Mouse (Mus musculus) lung, embryonic 14.5 days (tissue): ENCODE measurements at regions not wholly inside any gene's neighbourhood (a gene's known extent, or its start where the extent isn't known, plus 50 kb on each side); places are given as distances from the start of the nearest gene placed in this dataset.
A peak's percentile ranks its signal among the peaks of the same experiment; 100 is the strongest.

ENCODE experiments used
- ATAC-seq: fragments of 200-750 bp; cut with Nextera tagmentation; 2 replicates; pipeline ENCODE4 v1.8.0; 2017; ENCODE audit warnings: mild to moderate bottlenecking, moderate TSS enrichment, moderate library complexity; ENCODE audit not compliant: insufficient read depth
- DNase-seq: peaks from one replicate; pipeline ENCODE4 v3.0.0-alpha.2; 2015
- H3K27ac ChIP-seq: fragments of 300-500 bp; sonication (generic); 2 replicates; pipeline ENCODE4 v1.5.1; 2014; ENCODE audit warnings: low read depth, mild to moderate bottlenecking, moderate library complexity
- H3K27me3 ChIP-seq: fragments of 300-500 bp; sonication (generic); 2 replicates; pipeline ENCODE4 v1.6.1; 2014; ENCODE audit warnings: low read length, control low read depth; ENCODE audit not compliant: insufficient read depth
- H3K36me3 ChIP-seq: fragments of 300-500 bp; sonication (generic); 2 replicates; pipeline ENCODE4 v1.6.1; 2014; ENCODE audit warnings: control low read depth; ENCODE audit not compliant: insufficient read depth
- H3K4me1 ChIP-seq: fragments of 300-500 bp; sonication (generic); 2 replicates; pipeline ENCODE4 v1.6.1; 2014; ENCODE audit warnings: antibody characterized with exemption, control low read depth; ENCODE audit not compliant: insufficient read depth
- H3K4me2 ChIP-seq: fragments of 300-500 bp; sonication (generic); 2 replicates; pipeline ENCODE4 v1.6.1; 2014; ENCODE audit warnings: mild to moderate bottlenecking
- H3K4me3 ChIP-seq: fragments of 300-500 bp; sonication (generic); 2 replicates; pipeline ENCODE4 v1.5.1; 2014; ENCODE audit warnings: low read depth, low read length
- H3K9ac ChIP-seq: fragments of 300-500 bp; sonication (generic); 2 replicates; pipeline ENCODE4 v1.6.1; 2014
- H3K9me3 ChIP-seq: fragments of 300-500 bp; sonication (generic); 2 replicates; pipeline ENCODE4 v1.6.1; 2016; ENCODE audit warnings: low read depth, low read length, control low read depth
- CTCF ChIP-seq: IDR thresholded peaks from 2 replicates; pipeline ENCODE4 v1.5.1; 2016; ENCODE audit warnings: antibody characterized with exemption, low read depth
- WGBS: fragments of 180-500 bp; shearing (Covaris S2); extraction: QIAGEN DNeasy Blood & Tissue Kit; methylation state at CpG from one replicate; pipeline ENCODE4 v1.1.7; 2014; 5-methylcytosine and 5-hydroxymethylcytosine counted together

- no peaks in the 10 kb centered on the region for H3K9me3 ChIP-seq
- H3K9ac ChIP-seq = no peak overlapping the region
- no peak overlapping the region for H3K27ac ChIP-seq
- no peaks in the 10 kb centered on the region for H3K4me1 ChIP-seq
- no peak for TF ChIP-seq CTCF
- DNase-seq (no peak), ATAC-seq (no peak)
- no peak overlapping the region for H3K4me3 ChIP-seq
- H3K4me2 ChIP-seq = no peak overlapping the region
- 75% methylated on average over 9 of the region's 9 CpGs for WGBS
- no peaks in the 10 kb centered on the region for H3K27me3 ChIP-seq
- H3K36me3 ChIP-seq = no peaks in the 10 kb centered on the region
Measured at GRCm38 (mm10) chr11:89901241-89901740, 101.4 kb downstream of the Pctp start.

- no peak overlapping the region for H3K4me2 ChIP-seq
- WGBS = 81% methylated on average over 4 of the region's 4 CpGs
- no peak overlapping the region for H3K9ac ChIP-seq
- H3K36me3 ChIP-seq = no peaks in the 10 kb centered on the region
- no peak overlapping the region for H3K27ac ChIP-seq
- ATAC-seq (no peak), DNase-seq (no peak)
- no peaks in the 10 kb centered on the region for H3K4me1 ChIP-seq
- no peak overlapping the region for H3K4me3 ChIP-seq
- H3K27me3 ChIP-seq = no peaks in the 10 kb centered on the region
- no peaks in the 10 kb centered on the region for H3K9me3 ChIP-seq
- no peak for TF ChIP-seq CTCF
Measured at GRCm38 (mm10) chr11:89898516-89898915, 104.2 kb downstream of the Pctp start.

GRCm38 (mm10) chr11:89896854-89897253, 105.8 kb downstream of the Pctp start:
- H3K4me3 ChIP-seq = no peak overlapping the region
- no peak for TF ChIP-seq CTCF
- ATAC-seq (no peak), DNase-seq (no peak)
- 44% methylated on average over 3 of the region's 3 CpGs for WGBS
- no peak overlapping the region for H3K4me2 ChIP-seq
- no peak overlapping the region for H3K9ac ChIP-seq
- H3K36me3 ChIP-seq = no peaks in the 10 kb centered on the region
- H3K27ac ChIP-seq = no peak overlapping the region
- no peaks in the 10 kb centered on the region for H3K9me3 ChIP-seq
- H3K4me1 ChIP-seq = no peaks in the 10 kb centered on the region
- H3K27me3 ChIP-seq = no peaks in the 10 kb centered on the region

GRCm38 (mm10) chr11:89871587-89871986, 94.1 kb upstream of the Ankfn1 start:
- ATAC-seq (no peak), DNase-seq (no peak)
- no peaks in the 10 kb centered on the region for H3K4me1 ChIP-seq
- no peak for TF ChIP-seq CTCF
- 45% methylated on average over 2 of the region's 2 CpGs for WGBS
- H3K9me3 ChIP-seq = no peaks in the 10 kb centered on the region
- H3K4me3 ChIP-seq = no peak overlapping the region
- H3K27ac ChIP-seq = no peak overlapping the region
- H3K4me2 ChIP-seq = no peak overlapping the region
- no peaks in the 10 kb centered on the region for H3K36me3 ChIP-seq
- H3K9ac ChIP-seq = no peak overlapping the region
- no peaks in the 10 kb centered on the region for H3K27me3 ChIP-seq

GRCm38 (mm10) chr11:89867575-89867974, 90.1 kb upstream of the Ankfn1 start:
- no peak overlapping the region for H3K4me3 ChIP-seq
- H3K4me1 ChIP-seq = no peaks in the 10 kb centered on the region
- DNase-seq = no peak
- H3K9ac ChIP-seq = no peak overlapping the region
- H3K4me2 ChIP-seq = no peak overlapping the region
- H3K9me3 ChIP-seq = no peaks in the 10 kb centered on the region
- TF ChIP-seq CTCF = no peak
- no peaks in the 10 kb centered on the region for H3K36me3 ChIP-seq
- H3K27me3 ChIP-seq = no peaks in the 10 kb centered on the region
- no peak for ATAC-seq
- no peak overlapping the region for H3K27ac ChIP-seq
- WGBS = 77% methylated on average over 2 of the region's 2 CpGs

- Histone ChIP-seq H3K27ac (no peak overlapping the region), H3K9me3 (no peaks in the 10 kb centered on the region), H3K4me3 (no peak overlapping the region), H3K9ac (no peak overlapping the region), H3K4me2 (no peak overlapping the region), H3K27me3 (no peaks in the 10 kb centered on the region), H3K36me3 (no peaks in the 10 kb centered on the region), H3K4me1 (no peaks in the 10 kb centered on the region)
- ATAC-seq (no peak), DNase-seq (no peak)
- no peak for TF ChIP-seq CTCF
- 43% methylated on average over 9 of the region's 9 CpGs for WGBS
Measured at GRCm38 (mm10) chr11:89856184-89856769, 78.8 kb upstream of the Ankfn1 start.

- DNase-seq (no peak), ATAC-seq (no peak)
- Histone ChIP-seq H3K4me2 (no peak overlapping the region), H3K4me3 (no peak overlapping the region), H3K36me3 (no peaks in the 10 kb centered on the region), H3K9me3 (no peaks in the 10 kb centered on the region), H3K4me1 (peaks cover 17% of the 10 kb centered on the region), H3K27me3 (no peaks in the 10 kb centered on the region), H3K27ac (peak overlapping the region; percentile 36; the same call in 1 of the 2 replicates), H3K9ac (no peak overlapping the region)
- TF ChIP-seq CTCF = no peak
Measured at GRCm38 (mm10) chr11:89841853-89842252, 64.4 kb upstream of the Ankfn1 start.
